Mouse (Mus musculus): ENCODE measurements at regions not wholly inside any gene's neighbourhood (a gene's known extent, or its start where the extent isn't known, plus 50 kb on each side); places are given as distances from the start of the nearest gene placed in this dataset.

GRCm38 (mm10) chr6:101003901-101004300 lies 170.5 kb downstream of the Ppp4r2 start:
- Histone ChIP-seq H3K27ac (ENCODE audit: low read depth, low read length) (no peak overlapping the region), H3K4me1 (ENCODE audit: control insufficient read depth, insufficient read depth, low read depth, low read length) (no peaks in the 10 kb centered on the region), H3K36me3 (ENCODE audit: control insufficient read depth, insufficient read depth, low read length) (no peaks in the 10 kb centered on the region), H3K27me3 (replicated peaks; ENCODE audit: control insufficient read depth, insufficient read depth, low read length) (no peaks in the 10 kb centered on the region; the same call in 1 of the 2 replicates), H3K4me3 (ENCODE audit: low read length) (no peak overlapping the region), H3K4me2 (ENCODE audit: low read length) (no peak overlapping the region), H3K9me3 (ENCODE audit: control insufficient read depth, low read length) (no peaks in the 10 kb centered on the region), H3K9ac (ENCODE audit: low read depth, low read length) (no peak overlapping the region)
- WGBS: 81% methylated on average over 1 of the region's 1 CpGs
- no peak for ATAC-seq

- Histone ChIP-seq H3K36me3 (ENCODE audit: control insufficient read depth, insufficient read depth, low read length) (no peaks in the 10 kb centered on the region), H3K27ac (ENCODE audit: low read depth, low read length) (no peak overlapping the region), H3K4me1 (ENCODE audit: control insufficient read depth, insufficient read depth, low read depth, low read length) (no peaks in the 10 kb centered on the region), H3K9ac (ENCODE audit: low read depth, low read length) (no peak overlapping the region), H3K4me3 (ENCODE audit: low read length) (no peak overlapping the region), H3K9me3 (ENCODE audit: control insufficient read depth, low read length) (no peaks in the 10 kb centered on the region), H3K27me3 (replicated peaks; ENCODE audit: control insufficient read depth, insufficient read depth, low read length) (no peaks in the 10 kb centered on the region), H3K4me2 (ENCODE audit: low read length) (no peak overlapping the region)
- 41% methylated on average over 3 of the region's 3 CpGs for WGBS
- no peak for ATAC-seq
Measured at GRCm38 (mm10) chr6:101021650-101022049, 188.2 kb downstream of the Ppp4r2 start.

GRCm38 (mm10) chr6:101025816-101026215 lies 192.4 kb downstream of the Ppp4r2 start:
- Histone ChIP-seq H3K4me3 (ENCODE audit: low read length) (no peak overlapping the region), H3K27ac (ENCODE audit: low read depth, low read length) (no peak overlapping the region), H3K4me2 (ENCODE audit: low read length) (no peak overlapping the region), H3K4me1 (ENCODE audit: control insufficient read depth, insufficient read depth, low read depth, low read length) (no peaks in the 10 kb centered on the region), H3K9ac (ENCODE audit: low read depth, low read length) (no peak overlapping the region), H3K9me3 (ENCODE audit: control insufficient read depth, low read length) (no peaks in the 10 kb centered on the region), H3K27me3 (replicated peaks; ENCODE audit: control insufficient read depth, insufficient read depth, low read length) (no peaks in the 10 kb centered on the region), H3K36me3 (ENCODE audit: control insufficient read depth, insufficient read depth, low read length) (no peaks in the 10 kb centered on the region)
- ATAC-seq: no peak
- WGBS: 88% methylated on average over 4 of the region's 4 CpGs

- no peaks in the 10 kb centered on the region for H3K36me3 ChIP-seq (ENCODE audit: control insufficient read depth, insufficient read depth, low read length)
- no peak overlapping the region for H3K9ac ChIP-seq (ENCODE audit: low read depth, low read length)
- no peaks in the 10 kb centered on the region for H3K27me3 ChIP-seq (replicated peaks; ENCODE audit: control insufficient read depth, insufficient read depth, low read length)
- H3K4me1 ChIP-seq (ENCODE audit: control insufficient read depth, insufficient read depth, low read depth, low read length): no peaks in the 10 kb centered on the region
- 76% methylated on average over 10 of the region's 10 CpGs for WGBS
- H3K9me3 ChIP-seq (ENCODE audit: control insufficient read depth, low read length): no peaks in the 10 kb centered on the region
- no peak overlapping the region for H3K4me3 ChIP-seq (ENCODE audit: low read length)
- no peak overlapping the region for H3K27ac ChIP-seq (ENCODE audit: low read depth, low read length)
- no peak overlapping the region for H3K4me2 ChIP-seq (ENCODE audit: low read length)
- ATAC-seq: no peak
Measured at GRCm38 (mm10) chr6:101027462-101027861, 194.0 kb downstream of the Ppp4r2 start.

GRCm38 (mm10) chr6:101029436-101029835 lies 196.0 kb downstream of the Ppp4r2 start:
- Histone ChIP-seq H3K36me3 (ENCODE audit: control insufficient read depth, insufficient read depth, low read length) (no peaks in the 10 kb centered on the region), H3K27me3 (replicated peaks; ENCODE audit: control insufficient read depth, insufficient read depth, low read length) (no peaks in the 10 kb centered on the region), H3K9ac (ENCODE audit: low read depth, low read length) (no peak overlapping the region), H3K27ac (ENCODE audit: low read depth, low read length) (no peak overlapping the region), H3K9me3 (ENCODE audit: control insufficient read depth, low read length) (no peaks in the 10 kb centered on the region), H3K4me1 (ENCODE audit: control insufficient read depth, insufficient read depth, low read depth, low read length) (no peaks in the 10 kb centered on the region), H3K4me2 (ENCODE audit: low read length) (no peak overlapping the region), H3K4me3 (ENCODE audit: low read length) (no peak overlapping the region)
- ATAC-seq: no peak
- WGBS: 33% methylated on average over 3 of the region's 3 CpGs

GRCm38 (mm10) chr6:101030451-101031125 lies 197.2 kb downstream of the Ppp4r2 start:
- Histone ChIP-seq H3K9ac (ENCODE audit: low read depth, low read length) (no peak overlapping the region), H3K9me3 (ENCODE audit: control insufficient read depth, low read length) (no peaks in the 10 kb centered on the region), H3K4me2 (ENCODE audit: low read length) (no peak overlapping the region), H3K4me1 (ENCODE audit: control insufficient read depth, insufficient read depth, low read depth, low read length) (no peaks in the 10 kb centered on the region), H3K27ac (ENCODE audit: low read depth, low read length) (no peak overlapping the region), H3K4me3 (ENCODE audit: low read length) (no peak overlapping the region), H3K36me3 (ENCODE audit: control insufficient read depth, insufficient read depth, low read length) (no peaks in the 10 kb centered on the region), H3K27me3 (replicated peaks; ENCODE audit: control insufficient read depth, insufficient read depth, low read length) (no peaks in the 10 kb centered on the region)
- WGBS: 75% methylated on average over 13 of the region's 13 CpGs
- ATAC-seq: no peak

GRCm38 (mm10) chr6:101046755-101047154 lies 213.3 kb downstream of the Ppp4r2 start:
- 62% methylated on average over 6 of the region's 6 CpGs for WGBS
- peak; percentile 92 for ATAC-seq
- no peaks in the 10 kb centered on the region for H3K9me3 ChIP-seq (ENCODE audit: control insufficient read depth, low read length)
- peaks cover 7% of the 10 kb centered on the region for H3K4me1 ChIP-seq (ENCODE audit: control insufficient read depth, insufficient read depth, low read depth, low read length)
- H3K27me3 ChIP-seq (replicated peaks; ENCODE audit: control insufficient read depth, insufficient read depth, low read length): no peaks in the 10 kb centered on the region
- no peak overlapping the region for H3K9ac ChIP-seq (ENCODE audit: low read depth, low read length)
- no peaks in the 10 kb centered on the region for H3K36me3 ChIP-seq (ENCODE audit: control insufficient read depth, insufficient read depth, low read length)
- no peak overlapping the region for H3K4me3 ChIP-seq (ENCODE audit: low read length)
- no peak overlapping the region for H3K4me2 ChIP-seq (ENCODE audit: low read length)
- H3K27ac ChIP-seq (ENCODE audit: low read depth, low read length): no peak overlapping the region

- Histone ChIP-seq H3K4me2 (ENCODE audit: low read length) (no peak overlapping the region), H3K4me3 (ENCODE audit: low read length) (no peak overlapping the region), H3K9ac (ENCODE audit: low read depth, low read length) (no peak overlapping the region), H3K27me3 (replicated peaks; ENCODE audit: control insufficient read depth, insufficient read depth, low read length) (no peaks in the 10 kb centered on the region), H3K27ac (ENCODE audit: low read depth, low read length) (no peak overlapping the region), H3K9me3 (ENCODE audit: control insufficient read depth, low read length) (no peaks in the 10 kb centered on the region), H3K4me1 (ENCODE audit: control insufficient read depth, insufficient read depth, low read depth, low read length) (peaks cover 7% of the 10 kb centered on the region), H3K36me3 (ENCODE audit: control insufficient read depth, insufficient read depth, low read length) (no peaks in the 10 kb centered on the region)
- 64% methylated on average over 10 of the region's 10 CpGs for WGBS
- peak; percentile 41 for ATAC-seq
Measured at GRCm38 (mm10) chr6:101047195-101047594, 213.8 kb downstream of the Ppp4r2 start.

- Histone ChIP-seq H3K4me2 (ENCODE audit: low read length) (no peak overlapping the region), H3K36me3 (ENCODE audit: control insufficient read depth, insufficient read depth, low read length) (no peaks in the 10 kb centered on the region), H3K4me3 (ENCODE audit: low read length) (no peak overlapping the region), H3K9me3 (ENCODE audit: control insufficient read depth, low read length) (no peaks in the 10 kb centered on the region), H3K9ac (ENCODE audit: low read depth, low read length) (no peak overlapping the region), H3K27me3 (replicated peaks; ENCODE audit: control insufficient read depth, insufficient read depth, low read length) (no peaks in the 10 kb centered on the region), H3K27ac (ENCODE audit: low read depth, low read length) (no peak overlapping the region), H3K4me1 (ENCODE audit: control insufficient read depth, insufficient read depth, low read depth, low read length) (peaks cover 7% of the 10 kb centered on the region)
- no peak for ATAC-seq
- 38% methylated on average over 1 of the region's 1 CpGs for WGBS
Measured at GRCm38 (mm10) chr6:101048431-101048830, 215.0 kb downstream of the Ppp4r2 start.

All from hindbrain, embryonic 16.5 days (tissue).